Mouse (Mus musculus): ENCODE results near the gene Msmb. TPM values are rescaled to one million over a fixed set of nuclear protein-coding genes. Genes with fewer than 3 reads are reported as not detected.
"Not testable (repeated sequence)": the region's sequence is repeated elsewhere in the genome, so short reads cannot be mapped to it uniquely, and the experiment has no call there.

Msmb gene
- polyA plus RNA-seq, 1 experiment from 2014 or later: not detected

DNA sequence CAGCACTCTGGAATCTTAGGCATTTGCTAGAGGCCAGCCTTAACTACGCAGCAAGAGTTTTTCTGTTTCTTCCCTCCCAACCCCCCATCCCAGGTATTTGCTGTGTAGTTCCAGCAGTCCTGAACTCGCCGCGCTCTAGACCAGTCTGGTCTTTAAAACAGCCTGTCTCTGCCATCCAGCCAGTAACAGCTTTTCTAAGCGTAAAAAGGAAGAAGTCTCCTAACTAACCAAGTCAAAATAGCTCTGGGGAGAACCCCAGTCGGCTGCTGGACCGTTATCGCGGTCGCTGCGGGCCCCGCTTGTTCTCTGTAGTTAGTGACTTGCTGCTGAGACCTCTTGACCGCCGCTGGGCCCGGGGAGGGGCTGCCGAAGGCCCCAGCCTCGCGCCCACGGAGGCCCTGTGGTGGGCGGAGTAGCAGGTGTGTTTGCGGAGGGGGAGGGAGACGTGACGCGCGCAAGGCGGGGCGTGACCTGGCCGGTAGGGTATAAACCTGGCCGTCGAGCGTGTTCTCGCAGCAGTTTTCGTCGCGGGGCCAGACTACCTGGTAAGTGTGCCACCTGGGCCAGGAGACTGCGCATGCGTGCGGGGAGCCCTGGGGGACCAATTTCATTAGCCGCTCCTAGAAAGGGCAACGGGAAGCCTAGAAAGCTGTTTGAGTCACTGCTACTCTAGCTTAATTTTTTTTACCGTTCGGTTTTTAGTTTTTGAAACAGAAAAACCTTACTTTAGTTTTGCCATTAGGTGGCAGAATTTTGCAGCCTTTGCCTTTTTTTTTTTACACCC, 23.6 kb downstream of the Msmb start:
- ATAC-seq (ENCODE audit: low FRiP score): peak; percentile 54; the same call in 1 of the 2 replicates
- H3K27ac ChIP-seq: peak overlapping the region; percentile 73

GRCm38 (mm10) chr14:32166062-32166441, 24.2 kb downstream of the Msmb start:
- Histone ChIP-seq H3K27ac (no peak overlapping the region), H3K27me3 (no peaks in the 10 kb centered on the region), H3K4me2 (replicated peaks) (peak overlapping the region; percentile 99), H3K9me3 (replicated peaks) (no peaks in the 10 kb centered on the region), H3K4me1 (peaks cover 20% of the 10 kb centered on the region), H3K4me3 (no peak overlapping the region), H3K36me3 (no peaks in the 10 kb centered on the region), H3K9ac (no peak overlapping the region)
- WGBS: 82% methylated on average over 2 of the region's 2 CpGs
- ATAC-seq (ENCODE audit: low FRiP score): no peak

More for the DNA sequence above, 23.6 kb downstream of the Msmb start:
- peak overlapping the region; percentile 49 for H3K4me3 ChIP-seq
- 2% methylated on average over 33 of the region's 42 CpGs for WGBS
- no peaks in the 10 kb centered on the region for H3K36me3 ChIP-seq
- peak overlapping the region; percentile 68 for H3K9ac ChIP-seq
- peak overlapping the region; percentile 99 for H3K4me2 ChIP-seq (replicated peaks)
- H3K4me1 ChIP-seq: peaks cover 25% of the 10 kb centered on the region
- H3K27me3 ChIP-seq: no peaks in the 10 kb centered on the region
- no peaks in the 10 kb centered on the region for H3K9me3 ChIP-seq (replicated peaks)

GRCm38 (mm10) chr14:32166840-32167239, 25.0 kb downstream of the Msmb start:
- no peak overlapping the region for H3K27ac ChIP-seq
- WGBS: 80% methylated on average over 1 of the region's 1 CpGs
- H3K9ac ChIP-seq: no peak overlapping the region
- no peaks in the 10 kb centered on the region for H3K36me3 ChIP-seq
- H3K4me1 ChIP-seq: peaks cover 14% of the 10 kb centered on the region
- no peaks in the 10 kb centered on the region for H3K9me3 ChIP-seq (replicated peaks)
- H3K4me3 ChIP-seq: no peak overlapping the region
- no peak for ATAC-seq (ENCODE audit: low FRiP score)
- no peak overlapping the region for H3K4me2 ChIP-seq (replicated peaks)
- no peaks in the 10 kb centered on the region for H3K27me3 ChIP-seq

DNA sequence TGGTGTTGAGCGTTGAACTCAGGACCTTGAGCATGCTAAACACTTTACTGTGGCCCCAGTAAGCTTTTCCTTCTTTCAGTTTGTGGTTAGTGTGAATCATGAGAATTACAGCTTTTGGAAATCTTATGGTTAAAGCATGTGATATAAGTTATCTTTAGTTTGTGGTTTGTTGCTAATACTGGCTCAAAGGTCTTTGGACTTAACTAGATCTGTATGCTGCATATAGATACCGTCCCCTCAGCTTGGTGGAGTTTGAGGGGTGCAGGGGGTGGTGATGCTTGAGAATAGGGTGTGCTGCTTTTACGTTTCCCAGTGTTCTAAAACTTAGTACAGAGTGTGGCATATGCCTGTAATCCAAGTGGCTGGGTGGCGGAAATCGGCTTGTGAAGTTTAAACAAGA, 25.5 kb downstream of the Msmb start:
- H3K9me3 ChIP-seq (replicated peaks): no peaks in the 10 kb centered on the region
- no peak overlapping the region for H3K4me3 ChIP-seq
- no peaks in the 10 kb centered on the region for H3K27me3 ChIP-seq
- no peak for ATAC-seq (ENCODE audit: low FRiP score)
- no peak overlapping the region for H3K9ac ChIP-seq
- no peak overlapping the region for H3K4me2 ChIP-seq (replicated peaks)
- H3K4me1 ChIP-seq: peaks cover 14% of the 10 kb centered on the region
- H3K27ac ChIP-seq: no peak overlapping the region
- H3K36me3 ChIP-seq: no peaks in the 10 kb centered on the region
- 90% methylated on average over 5 of the region's 5 CpGs for WGBS

DNA sequence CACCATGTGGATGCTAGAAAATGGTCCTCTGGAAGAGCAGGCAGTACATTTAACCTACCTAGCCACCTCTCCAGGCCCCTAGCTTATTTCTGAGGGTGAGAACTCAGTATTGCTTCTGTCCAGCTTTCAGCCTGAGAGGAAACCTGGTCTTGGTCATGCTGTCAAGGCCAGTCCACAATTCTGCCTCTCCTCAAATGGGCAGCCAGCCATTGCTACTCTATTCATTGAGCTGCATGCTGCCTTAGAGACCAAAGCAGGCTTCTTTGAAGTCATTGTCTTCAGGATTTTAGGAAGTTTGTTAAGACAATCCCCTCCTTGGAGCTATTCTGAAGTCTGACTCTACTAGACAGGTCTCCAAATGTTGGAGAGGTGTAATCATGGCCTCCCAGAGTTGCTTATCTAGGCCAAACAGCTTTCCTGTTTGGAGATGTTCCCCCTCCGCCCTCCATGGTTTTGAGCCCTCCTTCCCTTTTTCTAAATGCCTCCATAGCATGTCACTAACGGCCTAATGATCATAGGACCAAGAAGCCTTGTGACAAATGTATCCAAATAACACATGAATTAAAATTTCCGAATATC, 26.9 kb downstream of the Msmb start:
- ATAC-seq (ENCODE audit: low FRiP score): no peak
- no peak overlapping the region for H3K4me2 ChIP-seq (replicated peaks)
- no peaks in the 10 kb centered on the region for H3K27me3 ChIP-seq
- no peak overlapping the region for H3K4me3 ChIP-seq
- H3K4me1 ChIP-seq: peaks cover 14% of the 10 kb centered on the region
- H3K9me3 ChIP-seq (replicated peaks): no peaks in the 10 kb centered on the region
- H3K27ac ChIP-seq: no peak overlapping the region
- WGBS: 85% methylated on average over 3 of the region's 3 CpGs
- H3K9ac ChIP-seq: no peak overlapping the region
- peaks cover 11% of the 10 kb centered on the region for H3K36me3 ChIP-seq

DNA sequence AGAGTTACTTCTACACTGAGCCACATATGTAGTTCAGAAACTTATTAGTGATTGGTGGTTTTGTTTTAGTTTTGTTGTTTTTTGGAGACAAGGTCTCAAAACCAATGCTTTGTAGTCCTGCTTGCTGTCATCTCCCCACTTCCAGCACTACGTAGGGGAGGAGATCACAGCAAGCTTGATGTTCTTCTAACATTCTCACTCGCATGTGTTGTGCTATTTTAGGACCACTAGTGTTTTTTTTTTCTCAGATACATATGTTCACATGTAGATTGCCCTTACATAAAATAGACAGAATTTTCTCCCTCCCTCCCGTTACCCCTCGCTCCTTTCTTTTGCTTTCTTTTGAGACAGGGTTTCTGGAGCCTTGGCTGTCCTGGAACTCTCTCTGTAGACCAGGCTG, 28.3 kb downstream of the Msmb start:
- no peak overlapping the region for H3K4me3 ChIP-seq
- no peaks in the 10 kb centered on the region for H3K9me3 ChIP-seq (replicated peaks)
- no peak for ATAC-seq (ENCODE audit: low FRiP score)
- H3K27me3 ChIP-seq: no peaks in the 10 kb centered on the region
- WGBS: 92% methylated on average over 4 of the region's 4 CpGs
- no peak overlapping the region for H3K9ac ChIP-seq
- peaks cover 20% of the 10 kb centered on the region for H3K36me3 ChIP-seq
- H3K4me1 ChIP-seq: peaks cover 9% of the 10 kb centered on the region
- no peak overlapping the region for H3K27ac ChIP-seq
- H3K4me2 ChIP-seq (replicated peaks): no peak overlapping the region

GRCm38 (mm10) chr14:32175310-32175709, 33.5 kb downstream of the Msmb start:
- H3K27me3 ChIP-seq: no peaks in the 10 kb centered on the region
- 93% methylated on average over 2 of the region's 2 CpGs for WGBS
- H3K9ac ChIP-seq: no peak overlapping the region
- H3K4me2 ChIP-seq (replicated peaks): no peak overlapping the region
- H3K27ac ChIP-seq: no peak overlapping the region
- no peak overlapping the region for H3K4me3 ChIP-seq
- H3K36me3 ChIP-seq: peaks cover 39% of the 10 kb centered on the region
- H3K9me3 ChIP-seq (replicated peaks): no peaks in the 10 kb centered on the region
- no peak for ATAC-seq (ENCODE audit: low FRiP score)
- no peaks in the 10 kb centered on the region for H3K4me1 ChIP-seq

- H3K4me2 ChIP-seq (replicated peaks); ATAC-seq (ENCODE audit: low FRiP score); H3K4me1 ChIP-seq; H3K4me3 ChIP-seq; H3K27me3 ChIP-seq; H3K27ac ChIP-seq; H3K9me3 ChIP-seq (replicated peaks); H3K9ac ChIP-seq: not testable (repeated sequence)
- H3K36me3 ChIP-seq: peaks cover 49% of the 10 kb centered on the region
- 85% methylated on average over 5 of the region's 5 CpGs for WGBS
Measured at GRCm38 (mm10) chr14:32176590-32176989, 34.8 kb downstream of the Msmb start.

- Histone ChIP-seq H3K9ac (no peak overlapping the region), H3K27ac (no peak overlapping the region), H3K27me3 (no peaks in the 10 kb centered on the region), H3K9me3 (replicated peaks) (no peaks in the 10 kb centered on the region), H3K4me1 (no peaks in the 10 kb centered on the region), H3K36me3 (peaks cover 55% of the 10 kb centered on the region), H3K4me2 (replicated peaks) (no peak overlapping the region), H3K4me3 (no peak overlapping the region)
- WGBS: 94% methylated on average over 10 of the region's 10 CpGs
- ATAC-seq (ENCODE audit: low FRiP score): no peak
Measured at GRCm38 (mm10) chr14:32179393-32180195, 37.8 kb downstream of the Msmb start.

- no peak overlapping the region for H3K4me3 ChIP-seq
- 88% methylated on average over 6 of the region's 6 CpGs for WGBS
- no peak overlapping the region for H3K4me2 ChIP-seq (replicated peaks)
- H3K9ac ChIP-seq: no peak overlapping the region
- no peaks in the 10 kb centered on the region for H3K27me3 ChIP-seq
- peaks cover 53% of the 10 kb centered on the region for H3K36me3 ChIP-seq
- H3K9me3 ChIP-seq (replicated peaks): no peaks in the 10 kb centered on the region
- no peaks in the 10 kb centered on the region for H3K4me1 ChIP-seq
- ATAC-seq (ENCODE audit: low FRiP score): no peak
- H3K27ac ChIP-seq: no peak overlapping the region
Measured at GRCm38 (mm10) chr14:32180861-32181260, 39.0 kb downstream of the Msmb start.

DNA sequence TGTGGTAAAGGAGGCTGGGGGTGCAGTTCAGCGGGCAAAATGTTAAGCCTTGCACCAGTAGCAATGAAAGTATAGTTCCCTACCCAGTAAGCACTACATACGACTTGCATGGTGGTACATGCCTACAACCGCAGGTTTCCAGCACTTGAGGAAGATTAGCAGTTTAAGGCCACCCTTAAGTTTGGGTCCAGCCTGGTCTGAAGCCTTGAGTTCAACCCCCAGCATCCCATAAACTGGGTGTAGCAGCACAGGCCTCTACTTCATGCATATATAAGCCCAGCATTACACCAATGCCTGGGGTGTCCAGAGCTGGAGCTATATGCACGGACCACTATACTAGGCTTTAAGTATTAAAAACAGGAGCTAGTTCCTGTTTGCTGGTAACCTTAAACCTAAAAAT, 42.0 kb downstream of the Msmb start:
- H3K27me3 ChIP-seq: no peaks in the 10 kb centered on the region
- H3K9me3 ChIP-seq (replicated peaks): no peaks in the 10 kb centered on the region
- no peak overlapping the region for H3K27ac ChIP-seq
- no peak for ATAC-seq (ENCODE audit: low FRiP score)
- peaks cover 73% of the 10 kb centered on the region for H3K36me3 ChIP-seq
- H3K4me2 ChIP-seq (replicated peaks): no peak overlapping the region
- H3K4me1 ChIP-seq: no peaks in the 10 kb centered on the region
- no peak overlapping the region for H3K9ac ChIP-seq
- H3K4me3 ChIP-seq: no peak overlapping the region
- WGBS: 93% methylated on average over 4 of the region's 4 CpGs

GRCm38 (mm10) chr14:32190627-32191391, 49.0 kb downstream of the Msmb start:
- Histone ChIP-seq H3K4me3 (no peak overlapping the region), H3K27ac (no peak overlapping the region), H3K4me2 (replicated peaks) (no peak overlapping the region), H3K27me3 (no peaks in the 10 kb centered on the region), H3K9ac (no peak overlapping the region), H3K36me3 (peaks cover 54% of the 10 kb centered on the region), H3K4me1 (no peaks in the 10 kb centered on the region), H3K9me3 (replicated peaks) (no peaks in the 10 kb centered on the region)
- no peak for ATAC-seq (ENCODE audit: low FRiP score)
- 96% methylated on average over 6 of the region's 6 CpGs for WGBS
